Mouse (Mus musculus) gastrocnemius, adult 2 months (tissue): Measurements from ENCODE around the gene Ints4. TPM values are rescaled to one million over a fixed set of nuclear protein-coding genes. Genes with fewer than 3 reads are reported as not detected.
A peak's percentile ranks its signal among the peaks of the same experiment; 100 is the strongest.
"Not testable (repeated sequence)": the region's sequence is repeated elsewhere in the genome, so short reads cannot be mapped to it uniquely, and the experiment has no call there.

Experiments used
- DNase-seq: peaks from one replicate; pipeline ENCODE4 v3.0.0; 2022
- H3K27ac ChIP-seq: fragments of 200-600 bp; 2 replicates; pipeline ENCODE4 v1.8.1; 2022; ENCODE audit warnings: mild to moderate bottlenecking
- H3K4me3 ChIP-seq: fragments of 200-600 bp; 2 replicates; pipeline ENCODE4 v1.8.1; 2022; ENCODE audit warnings: mild to moderate bottlenecking, moderate library complexity
- CTCF ChIP-seq: fragments of 200-600 bp; IDR thresholded peaks from 2 replicates; pipeline ENCODE4 v1.8.1; 2022; ENCODE audit warnings: antibody characterized with exemption, mild to moderate bottlenecking, moderate library complexity
- intact Hi-C: fragments of 180-260 bp; cut with DNase I; formaldehyde crosslinking; loops from one replicate; pipeline ENCODE4 v1.15.1; 2025
- long read RNA-seq, 2 experiments: library from polyadenylated mRNA; stranded (forward); transcript quantifications; one replicate each; pipeline ENCODE4 v2.0.0; 2021
- total RNA-seq, 2 experiments: library from RNA; stranded (reverse); gene quantifications; 2 replicates each; pipeline ENCODE4 v1.2.3; 2021

Ints4 gene
- 10 to 100 TPM; 26.6 to 29.7 TPM for total RNA-seq
- long read RNA-seq, experiment 1, transcript Ints4-201 (23 exons, 3,240 nt): major isoform, 17 of 26 reads
- long read RNA-seq, experiment 1, partial matches to known transcripts: 1 of 26 reads
- long read RNA-seq, experiment 1, other reads (novel, unspliced or antisense): 8 of 26 reads
- long read RNA-seq, experiment 2, transcript Ints4-201 (23 exons, 3,240 nt): major isoform, 16 of 23 reads
- long read RNA-seq, experiment 2, partial matches to known transcripts: 4 of 23 reads
- long read RNA-seq, experiment 2, other reads (novel, unspliced or antisense): 3 of 23 reads

- peak; percentile 94 for DNase-seq
- Histone ChIP-seq H3K27ac (peak within 1 kb of the TSS; percentile 89), H3K4me3 (peak within 1 kb of the TSS; percentile 78)
- intact Hi-C loops: loop anchor here (1.0 to 5.0 kb wide), 2 partner anchors 54 to 98 kb away; partner anchors contain the start of genes Aamdc and Rsf1
- TF ChIP-seq CTCF: peak; percentile 40; the same call in 1 of the 2 replicates
These were observed at the start of gene Ints4 for GRCm38 (mm10) chr7:97480821-97481339. TSS of gene Ints4 (plus strand) at chr7:97480956.

- intact Hi-C loops, DNase-seq, H3K4me3 ChIP-seq, H3K27ac ChIP-seq: not testable (repeated sequence)
These were observed 47.2 kb upstream of the Ints4 start for GRCm38 (mm10) chr7:97433517-97433916.

GRCm38 (mm10) chr7:97434517-97434916 is 46.2 kb upstream of the Ints4 start:
- intact Hi-C loops: no loop called here
- Histone ChIP-seq H3K27ac (no peak overlapping the region), H3K4me3 (no peak overlapping the region)
- no peak for DNase-seq
- no peak for TF ChIP-seq CTCF

- TF ChIP-seq CTCF: no peak
- DNase-seq: no peak
- H3K4me3 ChIP-seq: no peak overlapping the region
- no peak overlapping the region for H3K27ac ChIP-seq
- intact Hi-C loops: no loop called here
These were observed 41.8 kb upstream of the Ints4 start for GRCm38 (mm10) chr7:97438986-97439385.

GRCm38 (mm10) chr7:97446171-97446925 is 34.4 kb upstream of the Ints4 start:
- intact Hi-C loops: no loop called here
- Histone ChIP-seq H3K4me3 (no peak overlapping the region), H3K27ac (peak overlapping the region; percentile 28; the same call in 1 of the 2 replicates)
- peak; percentile 75 for DNase-seq
- TF ChIP-seq CTCF: no peak

- no peak for DNase-seq
- TF ChIP-seq CTCF: peak; percentile 11; the same call in 1 of the 2 replicates
- intact Hi-C loops: no loop called here
- Histone ChIP-seq H3K27ac (peak overlapping the region; percentile 28), H3K4me3 (no peak overlapping the region)
These were observed 33.7 kb upstream of the Ints4 start for GRCm38 (mm10) chr7:97447050-97447531.

- intact Hi-C loops, DNase-seq, H3K4me3 ChIP-seq, H3K27ac ChIP-seq: not testable (repeated sequence)
These were observed 29.7 kb upstream of the Ints4 start, which contains the start of gene Kctd14 for GRCm38 (mm10) chr7:97451023-97451422. TSS of gene Kctd14 (plus strand) at chr7:97451323.

- no peak overlapping the region for H3K27ac ChIP-seq
- H3K4me3 ChIP-seq: no peak overlapping the region
- DNase-seq: no peak
- intact Hi-C loops: no loop called here
- no peak for TF ChIP-seq CTCF
These were observed 28.6 kb upstream of the Ints4 start for GRCm38 (mm10) chr7:97452196-97452595.

GRCm38 (mm10) chr7:97453141-97453921 is 27.4 kb upstream of the Ints4 start:
- peak; percentile 26 for DNase-seq
- peak overlapping the region; percentile 75 for H3K4me3 ChIP-seq
- intact Hi-C loops: no loop called here
- TF ChIP-seq CTCF: no peak
- H3K27ac ChIP-seq: peak overlapping the region; percentile 51

GRCm38 (mm10) chr7:97454795-97455194 is 26.0 kb upstream of the Ints4 start:
- no peak for DNase-seq
- intact Hi-C loops: no loop called here

GRCm38 (mm10) chr7:97455577-97455976 is 25.2 kb upstream of the Ints4 start:
- Histone ChIP-seq H3K27ac (no peak overlapping the region), H3K4me3 (no peak overlapping the region)
- intact Hi-C loops: no loop called here
- no peak for TF ChIP-seq CTCF
- no peak for DNase-seq

More at GRCm38 (mm10) chr7:97454795-97455194, 26.0 kb upstream of the Ints4 start:
- no peak overlapping the region for H3K27ac ChIP-seq
- no peak for TF ChIP-seq CTCF
- H3K4me3 ChIP-seq: no peak overlapping the region

- Histone ChIP-seq H3K27ac (no peak overlapping the region), H3K4me3 (no peak overlapping the region)
- no peak for TF ChIP-seq CTCF
- no peak for DNase-seq
- intact Hi-C loops: no loop called here
These were observed 7.8 kb upstream of the Ints4 start for GRCm38 (mm10) chr7:97473001-97473400.
